Mouse (Mus musculus) forebrain, embryonic 16.5 days (tissue): ENCODE measurements around the gene Sfswap. TPM values are rescaled to one million over a fixed set of nuclear protein-coding genes. Genes with fewer than 3 reads are reported as not detected.
A peak's percentile ranks its signal among the peaks of the same experiment; 100 is the strongest.

ENCODE experiments used
- ATAC-seq: fragments of 200-750 bp; cut with Nextera tagmentation; 2 replicates; pipeline ENCODE4 v1.8.0; 2017; ENCODE audit warnings: mild to moderate bottlenecking, moderate library complexity
- H3K27ac ChIP-seq: fragments of 300-500 bp; sonication (generic); 2 replicates; pipeline ENCODE4 v1.5.1; 2014; ENCODE audit warnings: low read length, control low read depth
- H3K27me3 ChIP-seq: fragments of 300-500 bp; sonication (generic); replicated peaks from 2 replicates; pipeline ENCODE4 v1.6.1; 2014; ENCODE audit warnings: low read length; ENCODE audit not compliant: control insufficient read depth, insufficient read depth
- H3K36me3 ChIP-seq: fragments of 300-500 bp; sonication (generic); 2 replicates; pipeline ENCODE4 v1.6.1; 2014; ENCODE audit not compliant: control insufficient read depth, insufficient read depth
- H3K4me1 ChIP-seq: fragments of 300-500 bp; sonication (generic); replicated peaks from 2 replicates; pipeline ENCODE4 v1.6.1; 2014; ENCODE audit warnings: low read length; ENCODE audit not compliant: control insufficient read depth, insufficient read depth
- H3K4me2 ChIP-seq: fragments of 300-500 bp; sonication (generic); 2 replicates; pipeline ENCODE4 v1.6.1; 2014; ENCODE audit warnings: mild to moderate bottlenecking, low read length, control low read depth
- H3K4me3 ChIP-seq: fragments of 300-500 bp; sonication (generic); replicated peaks from 2 replicates; pipeline ENCODE4 v1.5.1; 2014; ENCODE audit warnings: mild to moderate bottlenecking, low read length, control low read depth
- H3K9ac ChIP-seq: fragments of 300-500 bp; sonication (generic); replicated peaks from 2 replicates; pipeline ENCODE4 v1.6.1; 2014; ENCODE audit warnings: low read depth, low read length, control low read depth
- H3K9me3 ChIP-seq: fragments of 300-500 bp; sonication (generic); 2 replicates; pipeline ENCODE4 v1.6.1; 2016; ENCODE audit warnings: low read length; ENCODE audit not compliant: control insufficient read depth
- WGBS: fragments of 180-500 bp; shearing (Covaris S2); extraction: QIAGEN DNeasy Blood & Tissue Kit; methylation state at CpG from one replicate; pipeline ENCODE4 v1.1.7; 2014; 5-methylcytosine and 5-hydroxymethylcytosine counted together
- polyA plus RNA-seq: library from polyadenylated mRNA; unstranded; fragments of >200 nt; fragmentation: Nextera tagmentation; extraction: Ambion mirVana; gene quantifications from 2 replicates; pipeline ENCODE4 v1.2.1, GENCODE M21; 2015

Sfswap gene
- polyA plus RNA-seq, 1 experiment from 2014 or later = 56.3 TPM

GRCm38 (mm10) chr5:129542236-129542635, 41.2 kb downstream of the Sfswap start:
- ATAC-seq = no peak
- H3K4me1 ChIP-seq = peaks cover 2% of the 10 kb centered on the region; the same call in 1 of the 2 replicates
- H3K9me3 ChIP-seq = no peaks in the 10 kb centered on the region
- H3K27ac ChIP-seq = no peak overlapping the region
- WGBS = 82% methylated on average over 3 of the region's 3 CpGs
- H3K9ac ChIP-seq = no peak overlapping the region
- no peaks in the 10 kb centered on the region for H3K27me3 ChIP-seq
- peaks cover 35% of the 10 kb centered on the region for H3K36me3 ChIP-seq
- H3K4me3 ChIP-seq = no peak overlapping the region
- H3K4me2 ChIP-seq = no peak overlapping the region

GRCm38 (mm10) chr5:129545787-129546186, 44.8 kb downstream of the Sfswap start:
- Histone ChIP-seq H3K9ac (no peak overlapping the region), H3K27ac (peak overlapping the region; percentile 78), H3K4me2 (no peak overlapping the region), H3K4me1 (peaks cover 2% of the 10 kb centered on the region; the same call in 1 of the 2 replicates), H3K36me3 (peaks cover 54% of the 10 kb centered on the region), H3K9me3 (no peaks in the 10 kb centered on the region), H3K4me3 (no peak overlapping the region), H3K27me3 (no peaks in the 10 kb centered on the region)
- ATAC-seq = peak; percentile 80
- WGBS = 59% methylated on average over 9 of the region's 9 CpGs

GRCm38 (mm10) chr5:129549716-129550115, 48.7 kb downstream of the Sfswap start:
- 89% methylated on average over 12 of the region's 12 CpGs for WGBS
- Histone ChIP-seq H3K4me1 (peaks cover 2% of the 10 kb centered on the region; the same call in 1 of the 2 replicates), H3K4me2 (no peak overlapping the region), H3K9me3 (no peaks in the 10 kb centered on the region), H3K27me3 (no peaks in the 10 kb centered on the region), H3K36me3 (peaks cover 59% of the 10 kb centered on the region), H3K9ac (no peak overlapping the region), H3K4me3 (no peak overlapping the region), H3K27ac (no peak overlapping the region)
- no peak for ATAC-seq

GRCm38 (mm10) chr5:129550790-129551189, 49.8 kb downstream of the Sfswap start:
- Histone ChIP-seq H3K4me3 (no peak overlapping the region), H3K4me1 (peaks cover 2% of the 10 kb centered on the region; the same call in 1 of the 2 replicates), H3K27me3 (no peaks in the 10 kb centered on the region), H3K9ac (no peak overlapping the region), H3K4me2 (no peak overlapping the region), H3K27ac (no peak overlapping the region), H3K9me3 (no peaks in the 10 kb centered on the region), H3K36me3 (peaks cover 68% of the 10 kb centered on the region)
- 97% methylated on average over 6 of the region's 6 CpGs for WGBS
- no peak for ATAC-seq

- Histone ChIP-seq H3K4me1 (no peaks in the 10 kb centered on the region), H3K27me3 (no peaks in the 10 kb centered on the region), H3K27ac (no peak overlapping the region), H3K9me3 (no peaks in the 10 kb centered on the region), H3K36me3 (peaks cover 70% of the 10 kb centered on the region), H3K4me3 (no peak overlapping the region), H3K4me2 (no peak overlapping the region), H3K9ac (no peak overlapping the region)
- no peak for ATAC-seq
- WGBS = 100% methylated on average over 2 of the region's 2 CpGs
Measured at GRCm38 (mm10) chr5:129551991-129552390, 51.0 kb downstream of the Sfswap start.

- H3K4me3 ChIP-seq = no peak overlapping the region
- no peak for ATAC-seq
- H3K9ac ChIP-seq = no peak overlapping the region
- H3K27me3 ChIP-seq = no peaks in the 10 kb centered on the region
- no peaks in the 10 kb centered on the region for H3K9me3 ChIP-seq
- no peak overlapping the region for H3K27ac ChIP-seq
- no peaks in the 10 kb centered on the region for H3K4me1 ChIP-seq
- H3K4me2 ChIP-seq = no peak overlapping the region
- 95% methylated on average over 6 of the region's 6 CpGs for WGBS
- H3K36me3 ChIP-seq = peaks cover 70% of the 10 kb centered on the region
Measured at GRCm38 (mm10) chr5:129553642-129554041, 52.6 kb downstream of the Sfswap start.

GRCm38 (mm10) chr5:129558591-129558990, 57.6 kb downstream of the Sfswap start:
- peaks cover 59% of the 10 kb centered on the region for H3K36me3 ChIP-seq
- no peaks in the 10 kb centered on the region for H3K27me3 ChIP-seq
- no peak overlapping the region for H3K4me2 ChIP-seq
- H3K9ac ChIP-seq = no peak overlapping the region
- no peaks in the 10 kb centered on the region for H3K9me3 ChIP-seq
- 71% methylated on average over 5 of the region's 5 CpGs for WGBS
- H3K4me1 ChIP-seq = peaks cover 10% of the 10 kb centered on the region
- H3K27ac ChIP-seq = 0 out of 2 replicates have a peak overlapping the region, but pooled peaks have one; percentile 8
- ATAC-seq = no peak
- H3K4me3 ChIP-seq = no peak overlapping the region

GRCm38 (mm10) chr5:129559283-129559682, 58.3 kb downstream of the Sfswap start:
- Histone ChIP-seq H3K9ac (0 out of 2 replicates have a peak overlapping the region, but pooled peaks have one; percentile 17), H3K27me3 (no peaks in the 10 kb centered on the region), H3K27ac (peak overlapping the region; percentile 60), H3K4me1 (peaks cover 10% of the 10 kb centered on the region), H3K36me3 (peaks cover 59% of the 10 kb centered on the region), H3K4me3 (no peak overlapping the region), H3K9me3 (no peaks in the 10 kb centered on the region), H3K4me2 (no peak overlapping the region)
- WGBS = 66% methylated on average over 11 of the region's 11 CpGs
- no peak for ATAC-seq

- H3K4me2 ChIP-seq = no peak overlapping the region
- H3K27ac ChIP-seq = no peak overlapping the region
- H3K9ac ChIP-seq = no peak overlapping the region
- no peak overlapping the region for H3K4me3 ChIP-seq
- H3K9me3 ChIP-seq = no peaks in the 10 kb centered on the region
- H3K27me3 ChIP-seq = no peaks in the 10 kb centered on the region
- peaks cover 10% of the 10 kb centered on the region for H3K4me1 ChIP-seq
- ATAC-seq = no peak
- peaks cover 50% of the 10 kb centered on the region for H3K36me3 ChIP-seq
- WGBS = 92% methylated on average over 8 of the region's 8 CpGs
Measured at GRCm38 (mm10) chr5:129562342-129562741, 61.3 kb downstream of the Sfswap start.

GRCm38 (mm10) chr5:129568596-129568995, 67.6 kb downstream of the Sfswap start:
- ATAC-seq = no peak
- Histone ChIP-seq H3K4me2 (no peak overlapping the region), H3K4me1 (no peaks in the 10 kb centered on the region), H3K4me3 (no peak overlapping the region), H3K9me3 (no peaks in the 10 kb centered on the region), H3K36me3 (peaks cover 46% of the 10 kb centered on the region), H3K9ac (no peak overlapping the region), H3K27ac (no peak overlapping the region), H3K27me3 (no peaks in the 10 kb centered on the region)
- 94% methylated on average over 4 of the region's 4 CpGs for WGBS
